Mouse (Mus musculus) liver, adult 2 months (tissue): Measurements from ENCODE around the gene Znhit3.

Experiments used
- CTCF ChIP-seq: fragments of 200-500 bp; IDR thresholded peaks from 2 replicates; pipeline ENCODE4 v1.5.1; 2011; ENCODE audit warnings: low read depth, low read length, control low read depth
- POLR2A ChIP-seq: fragments of 200-500 bp; IDR thresholded peaks from 2 replicates; pipeline ENCODE4 v1.6.1; 2011; ENCODE audit warnings: low read length, control low read depth; ENCODE audit not compliant: insufficient read depth; ENCODE audit errors: extremely low read depth

- TF ChIP-seq CTCF (no peak), POLR2A (peak; percentile 58; the same call in 1 of the 2 replicates)
Measured at GRCm38 (mm10) chr11:84870337-84871043, 45.7 kb downstream of the Znhit3 start, which contains the start of gene Ggnbp2.
